Mouse (Mus musculus) forebrain, embryonic 14.5 days (tissue): ENCODE results near the gene Rtn4rl1. TPM values are rescaled to one million over a fixed set of nuclear protein-coding genes. Genes with fewer than 3 reads are reported as not detected.

Source experiments
- ATAC-seq: fragments of 200-750 bp; cut with Nextera tagmentation; 2 replicates; pipeline ENCODE4 v1.8.0; 2017; ENCODE audit warnings: mild to moderate bottlenecking, moderate library complexity
- DNase-seq: peaks from one replicate; pipeline ENCODE4 v3.0.0-alpha.2; 2015; ENCODE audit warnings: low spot score
- H3K27ac ChIP-seq: fragments of 300-500 bp; sonication (generic); 2 replicates; pipeline ENCODE4 v1.5.1; 2014; ENCODE audit warnings: low read depth, mild to moderate bottlenecking, control low read depth, low read length, moderate library complexity
- H3K27me3 ChIP-seq: fragments of 300-500 bp; sonication (generic); replicated peaks from 2 replicates; pipeline ENCODE4 v1.6.1; 2014; ENCODE audit warnings: low read length, control low read depth, mixed read lengths; ENCODE audit not compliant: control insufficient read depth, insufficient read depth
- H3K36me3 ChIP-seq: fragments of 300-500 bp; sonication (generic); 2 replicates; pipeline ENCODE4 v1.6.1; 2014; ENCODE audit warnings: low read length, control low read depth; ENCODE audit not compliant: control insufficient read depth, insufficient read depth
- H3K4me1 ChIP-seq: fragments of 300-500 bp; sonication (generic); 2 replicates; pipeline ENCODE4 v1.6.1; 2014; ENCODE audit warnings: antibody characterized with exemption, low read length, control low read depth; ENCODE audit not compliant: control insufficient read depth, insufficient read depth
- H3K4me2 ChIP-seq: fragments of 300-500 bp; sonication (generic); 2 replicates; pipeline ENCODE4 v1.6.1; 2014; ENCODE audit warnings: mild to moderate bottlenecking, control low read depth, low read length
- H3K4me3 ChIP-seq: fragments of 300-500 bp; sonication (generic); 2 replicates; pipeline ENCODE4 v1.5.1; 2014; ENCODE audit warnings: low read depth, low read length, control low read depth
- H3K9ac ChIP-seq: fragments of 300-500 bp; sonication (generic); 2 replicates; pipeline ENCODE4 v1.6.1; 2014; ENCODE audit warnings: mild to moderate bottlenecking, low read length, control low read depth, moderate library complexity
- H3K9me3 ChIP-seq: fragments of 300-500 bp; sonication (generic); replicated peaks from 2 replicates; pipeline ENCODE4 v1.6.1; 2016; ENCODE audit warnings: low read length, control low read depth, mixed read lengths; ENCODE audit not compliant: control insufficient read depth
- WGBS: fragments of 180-500 bp; shearing (Covaris S2); extraction: QIAGEN DNeasy Blood & Tissue Kit; methylation state at CpG from one replicate; pipeline ENCODE4 v1.1.7; 2014; 5-methylcytosine and 5-hydroxymethylcytosine counted together
- polyA plus RNA-seq: library from polyadenylated mRNA; unstranded; fragments of >200 nt; fragmentation: Nextera tagmentation; extraction: Ambion mirVana; gene quantifications from 2 replicates; pipeline ENCODE4 v1.2.1, GENCODE M21; 2014

Gene Rtn4rl1
- polyA plus RNA-seq, 1 experiment from 2014 or later, result 5.0 TPM

DNA sequence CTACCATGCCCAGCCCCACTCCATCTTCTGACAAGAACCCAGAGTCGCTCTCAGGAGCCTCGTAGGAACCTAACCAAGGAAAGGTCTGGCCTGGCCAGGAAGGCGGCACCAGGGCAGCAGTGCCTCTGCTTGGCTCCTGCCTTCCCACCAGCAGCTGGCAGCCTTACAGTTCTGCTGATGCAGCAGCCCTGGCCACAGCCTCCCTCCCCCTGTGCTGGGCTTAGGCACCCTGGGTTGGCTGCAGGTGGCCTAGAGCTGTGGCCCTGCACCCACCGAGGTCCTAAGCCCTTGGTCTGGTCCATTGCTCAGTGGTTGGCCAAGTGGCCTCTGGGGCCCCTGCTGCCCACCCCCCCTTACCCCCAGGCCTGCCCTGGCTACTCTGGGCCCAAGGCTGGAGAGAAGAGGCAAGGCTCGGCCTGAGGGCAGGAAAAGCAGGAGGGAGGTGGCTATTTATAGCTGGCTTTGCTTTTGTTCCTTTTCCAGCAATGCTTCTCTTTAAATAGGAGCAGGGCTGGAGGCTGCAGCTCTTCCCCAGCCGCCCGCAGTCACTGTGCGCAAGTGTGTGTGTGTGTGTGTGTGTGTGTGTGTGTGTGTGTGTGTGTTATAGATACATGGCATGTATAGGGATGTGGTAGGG is 18.6 kb downstream of the Rtn4rl1 start:
- Histone ChIP-seq H3K4me1 (peaks cover 12% of the 10 kb centered on the region), H3K27ac (0 out of 2 replicates have a peak overlapping the region, but pooled peaks have one; percentile 44), H3K4me2 (no peak overlapping the region), H3K9me3 (no peaks in the 10 kb centered on the region), H3K27me3 (no peaks in the 10 kb centered on the region), H3K36me3 (no peaks in the 10 kb centered on the region), H3K9ac (no peak overlapping the region), H3K4me3 (no peak overlapping the region)
- 39% methylated on average over 8 of the region's 8 CpGs for WGBS
- DNase-seq (no peak), ATAC-seq (no peak)

DNA sequence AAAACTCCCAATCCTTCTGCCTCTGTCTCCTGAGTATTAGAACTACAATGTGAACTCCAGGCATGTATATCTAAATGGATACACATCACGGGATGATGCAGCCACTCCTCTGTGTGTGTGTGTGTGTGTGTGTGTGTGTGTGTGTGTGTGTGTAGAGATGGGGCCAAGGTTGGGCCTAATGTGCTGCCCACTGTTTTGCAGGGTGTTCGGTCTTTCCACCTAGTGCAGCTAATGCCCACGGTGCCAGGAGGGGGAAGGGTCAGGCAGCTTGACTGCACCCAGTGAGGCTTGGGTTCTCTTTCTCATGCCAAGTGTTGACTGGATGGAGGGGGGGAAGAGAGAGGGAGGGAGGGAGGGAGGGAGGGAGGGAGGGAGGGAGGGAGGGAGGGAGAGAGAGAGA is 19.3 kb downstream of the Rtn4rl1 start:
- no peaks in the 10 kb centered on the region for H3K27me3 ChIP-seq
- DNase-seq (no peak), ATAC-seq (peak; percentile 25; the same call in 1 of the 2 replicates)
- H3K27ac ChIP-seq, result no peak overlapping the region
- no peak overlapping the region for H3K4me3 ChIP-seq
- no peak overlapping the region for H3K9ac ChIP-seq
- WGBS, result 43% methylated on average over 3 of the region's 3 CpGs
- H3K4me1 ChIP-seq, result peaks cover 12% of the 10 kb centered on the region
- H3K36me3 ChIP-seq, result no peaks in the 10 kb centered on the region
- H3K4me2 ChIP-seq, result no peak overlapping the region
- no peaks in the 10 kb centered on the region for H3K9me3 ChIP-seq

- H3K4me2 ChIP-seq, result peak overlapping the region; percentile 49
- no peak overlapping the region for H3K27ac ChIP-seq
- peak; percentile 67 for DNase-seq
- ATAC-seq, result peak; percentile 65
- H3K4me3 ChIP-seq, result peak overlapping the region; percentile 18
- no peaks in the 10 kb centered on the region for H3K36me3 ChIP-seq
- no peaks in the 10 kb centered on the region for H3K9me3 ChIP-seq
- peaks cover 12% of the 10 kb centered on the region for H3K4me1 ChIP-seq
- no peaks in the 10 kb centered on the region for H3K27me3 ChIP-seq
- 3% methylated on average over 34 of the region's 35 CpGs for WGBS
- peak overlapping the region; percentile 46 for H3K9ac ChIP-seq
These were observed 19.9 kb downstream of the Rtn4rl1 start for GRCm38 (mm10) chr11:75213372-75214080.

- ATAC-seq (peak; percentile 38), DNase-seq (no peak)
- WGBS, result 16% methylated on average over 13 of the region's 13 CpGs
- peak overlapping the region; percentile 49 for H3K4me2 ChIP-seq
- H3K4me3 ChIP-seq, result peak overlapping the region; percentile 18
- H3K36me3 ChIP-seq, result no peaks in the 10 kb centered on the region
- H3K27me3 ChIP-seq, result no peaks in the 10 kb centered on the region
- no peak overlapping the region for H3K27ac ChIP-seq
- H3K9ac ChIP-seq, result peak overlapping the region; percentile 46
- peaks cover 12% of the 10 kb centered on the region for H3K4me1 ChIP-seq
- no peaks in the 10 kb centered on the region for H3K9me3 ChIP-seq
These were observed 20.7 kb downstream of the Rtn4rl1 start for GRCm38 (mm10) chr11:75214081-75214950.

- DNase-seq (peak; percentile 66), ATAC-seq (no peak)
- Histone ChIP-seq H3K4me2 (no peak overlapping the region), H3K9ac (0 out of 2 replicates have a peak overlapping the region, but pooled peaks have one; percentile 25), H3K27me3 (no peaks in the 10 kb centered on the region), H3K36me3 (no peaks in the 10 kb centered on the region), H3K4me3 (no peak overlapping the region), H3K9me3 (no peaks in the 10 kb centered on the region), H3K4me1 (peaks cover 4% of the 10 kb centered on the region; the same call in 1 of the 2 replicates), H3K27ac (no peak overlapping the region)
- 25% methylated on average over 9 of the region's 9 CpGs for WGBS
These were observed 26.5 kb downstream of the Rtn4rl1 start for GRCm38 (mm10) chr11:75220115-75220514.

- Histone ChIP-seq H3K4me1 (peaks cover 4% of the 10 kb centered on the region; the same call in 1 of the 2 replicates), H3K36me3 (no peaks in the 10 kb centered on the region), H3K4me2 (no peak overlapping the region), H3K9ac (no peak overlapping the region), H3K27me3 (no peaks in the 10 kb centered on the region), H3K9me3 (no peaks in the 10 kb centered on the region), H3K4me3 (no peak overlapping the region), H3K27ac (no peak overlapping the region)
- ATAC-seq (no peak), DNase-seq (no peak)
- WGBS, result 49% methylated on average over 5 of the region's 6 CpGs
These were observed 27.0 kb downstream of the Rtn4rl1 start for GRCm38 (mm10) chr11:75220517-75221145.

DNA sequence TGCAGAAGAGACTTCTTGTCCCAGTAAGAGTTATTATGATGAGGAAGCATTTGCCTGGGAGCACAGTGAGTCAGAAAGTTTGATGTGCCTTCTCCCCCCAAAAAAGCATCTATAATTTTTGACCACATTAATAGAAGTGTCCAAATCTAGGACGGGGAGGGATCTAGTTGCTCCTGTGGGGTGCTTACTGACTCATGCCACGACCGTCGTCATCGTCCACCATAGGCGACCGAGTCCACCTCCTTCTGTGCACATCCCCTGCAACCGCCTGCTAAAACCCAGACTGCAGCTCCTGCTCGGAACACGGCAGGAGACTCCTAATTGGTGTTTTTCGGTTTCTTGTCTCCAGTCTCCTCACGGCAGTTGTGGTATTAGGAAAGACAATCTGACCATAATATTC is 30.5 kb downstream of the Rtn4rl1 start:
- Histone ChIP-seq H3K4me3 (no peak overlapping the region), H3K9me3 (no peaks in the 10 kb centered on the region), H3K9ac (no peak overlapping the region), H3K36me3 (no peaks in the 10 kb centered on the region), H3K27me3 (no peaks in the 10 kb centered on the region), H3K4me2 (no peak overlapping the region), H3K4me1 (peaks cover 4% of the 10 kb centered on the region; the same call in 1 of the 2 replicates), H3K27ac (no peak overlapping the region)
- DNase-seq (no peak), ATAC-seq (no peak)
- WGBS, result 76% methylated on average over 12 of the region's 12 CpGs

DNA sequence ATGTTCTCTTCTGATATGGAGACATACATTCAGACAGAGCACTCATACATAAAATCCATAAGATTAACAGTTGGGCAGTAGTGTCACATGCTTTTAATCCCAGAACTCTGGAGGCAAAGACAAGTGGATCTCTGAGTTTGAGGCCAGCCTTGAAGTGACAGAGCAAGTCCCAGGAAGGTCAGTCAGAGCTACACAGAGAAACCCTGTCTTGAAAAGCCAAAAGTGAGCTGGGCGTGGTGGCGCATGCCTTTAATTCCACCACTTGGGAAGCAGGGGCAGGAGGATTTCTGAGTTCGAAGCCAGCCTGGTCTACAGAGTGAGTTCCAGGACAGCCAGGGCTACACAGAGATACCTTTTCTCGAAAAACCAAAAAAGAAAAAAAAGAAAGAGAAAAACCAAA is 31.3 kb downstream of the Rtn4rl1 start:
- Histone ChIP-seq H3K4me2 (no peak overlapping the region), H3K9ac (no peak overlapping the region), H3K36me3 (no peaks in the 10 kb centered on the region), H3K4me1 (peaks cover 4% of the 10 kb centered on the region; the same call in 1 of the 2 replicates), H3K27me3 (no peaks in the 10 kb centered on the region), H3K4me3 (no peak overlapping the region), H3K9me3 (no peaks in the 10 kb centered on the region), H3K27ac (no peak overlapping the region)
- DNase-seq, result no peak
- ATAC-seq, result no peak
- 88% methylated on average over 4 of the region's 4 CpGs for WGBS
